Comparison of ENCODE assay signal across 8 mouse cellular contexts in the genomic region with DNA sequence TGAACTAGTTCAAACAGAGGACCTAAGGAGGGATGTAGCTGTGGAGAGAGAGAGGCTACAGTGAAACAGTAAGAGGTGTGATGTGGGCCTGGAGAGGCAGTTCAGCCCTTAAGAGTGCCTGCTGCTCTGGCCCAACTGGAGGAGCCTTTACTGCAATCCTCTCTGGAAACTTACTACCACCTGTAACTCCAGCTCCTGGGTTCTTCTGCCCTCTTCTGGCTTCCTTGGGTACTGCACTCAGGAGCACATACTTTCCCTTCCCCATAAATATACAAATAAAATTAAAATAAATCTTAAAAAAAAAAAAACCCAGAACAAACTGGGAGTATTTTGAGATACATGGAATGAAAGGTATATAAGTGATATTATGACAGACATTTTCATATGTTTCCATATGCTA. TPM values are rescaled to one million over a fixed set of nuclear protein-coding genes. Genes with fewer than 3 reads are reported as not detected.
DNase-seq lines count a peak whose midpoint lies in the region; ATAC-seq and TF ChIP-seq lines count a peak whose summit lies in the region.

No protein-coding gene starts in this region.

- no peak for TF ChIP-seq EP300 in stomach, postnatal 0 days (optimal IDR thresholded peaks at IDR 0.05)

- no peaks in the 10 kb centered on the region for H3K27me3 ChIP-seq in stomach, postnatal 0 days (ENCODE audit: control insufficient read depth, insufficient read depth, low read length)

- intact Hi-C loops in left cerebral cortex, adult 2 months (cut with DNase I) = no loop called here
- intact Hi-C loops in gastrocnemius, postnatal 36 days (cut with DNase I) = loop anchor here (5.0 kb wide), 1 partner anchor 244 kb away; no protein-coding TSS in a partner anchor

- TF ChIP-seq CTCF in left cerebral cortex, adult 2 months (IDR thresholded peaks at IDR 0.05) = peak; percentile 61
- TF ChIP-seq CTCF in lung, adult 2 months (IDR thresholded peaks at IDR 0.05; ENCODE audit: insufficient read depth, low read length) = peak; percentile 28; the same call in 1 of the 2 replicates
- peak; percentile 81 for TF ChIP-seq CTCF in stomach, postnatal 0 days (IDR thresholded peaks at IDR 0.05; ENCODE audit: low read depth)

- H3K27ac ChIP-seq in left cerebral cortex, adult 2 months = no peak overlapping the region
- H3K27ac ChIP-seq in stomach, postnatal 0 days (replicated peaks) = no peak overlapping the region

- no peak for TF ChIP-seq POLR2A in lung, adult 2 months (IDR thresholded peaks at IDR 0.05; ENCODE audit: borderline replicate concordance, extremely low read depth, low read depth, low read length)

- no peak for ATAC-seq in CD4-positive, CD25-positive, alpha-beta regulatory T cell, adult 4 months
- ATAC-seq in stomach, postnatal 0 days (ENCODE audit: low FRiP score, low TSS enrichment) = 0 out of 2 replicates have a peak, but pooled peaks have one; percentile 42

- no peaks in the 10 kb centered on the region for H3K9me3 ChIP-seq in stomach, postnatal 0 days (ENCODE audit: control insufficient read depth, low read length)

- H3K4me2 ChIP-seq in stomach, postnatal 0 days (replicated peaks; ENCODE audit: low read depth) = no peak overlapping the region

- no peaks in the 10 kb centered on the region for H3K36me3 ChIP-seq in stomach, postnatal 0 days (ENCODE audit: control insufficient read depth, insufficient read depth, low read length)

- DNase-seq in CD4-positive, CD25-positive, alpha-beta regulatory T cell, adult 2 months (ENCODE audit: low read depth, low spot score) = peak; percentile 28
- peak; percentile 21 to 35 for DNase-seq in left cerebral cortex, adult 2 months (ENCODE audit: extremely low spot score in 1 of 2, low spot score in 2 of 2)
- no peak for DNase-seq in left cerebral cortex, adult 11 months (ENCODE audit: low spot score)
- peak; percentile 74 to 79 for DNase-seq in adrenal gland, adult 18-20 months (ENCODE audit: low spot score in 2 of 2)
- DNase-seq in gastrocnemius, postnatal 36 days = peak; percentile 14 to 15
- DNase-seq in lung, adult 2 months = peak; percentile 16
- DNase-seq in stomach, postnatal 0 days (ENCODE audit: low spot score) = peak; percentile 70

- no peak overlapping the region for H3K9ac ChIP-seq in stomach, postnatal 0 days (ENCODE audit: low read length)

- no peaks in the 10 kb centered on the region for H3K4me1 ChIP-seq in lung, adult 2 months (ENCODE audit: control insufficient read depth, insufficient read depth, low read length)
- no peaks in the 10 kb centered on the region for H3K4me1 ChIP-seq in stomach, postnatal 0 days (replicated peaks; ENCODE audit: control insufficient read depth, insufficient read depth)

- H3K4me3 ChIP-seq in left cerebral cortex, adult 2 months = no peak overlapping the region
- H3K4me3 ChIP-seq in lung, adult 2 months (replicated peaks; ENCODE audit: extremely low read depth, low read depth, low read length) = no peak overlapping the region
- no peak overlapping the region for H3K4me3 ChIP-seq in stomach, postnatal 0 days (ENCODE audit: low read depth, low read length)

RNA-seq across cellular contexts. Expression of a gene that starts 35.6 kb away (rescaled TPM):
- polyA plus RNA-seq in CD4-positive, CD25-positive, alpha-beta regulatory T cell, adult 4 months (2017; shearing (Covaris generic)) = not detected
- total RNA-seq in left cerebral cortex, adult 2 months (2021) = 100 to 1,000 TPM; 110 to 116 TPM
- 100 to 1,000 TPM; 216 to 279 TPM for total RNA-seq in adrenal gland, adult 18-20 months (2021)
- under 1 TPM; 0.86 to 0.97 TPM for total RNA-seq in gastrocnemius, postnatal 36 days (2021)
- polyA plus RNA-seq in lung, adult 2 months (2012; rRNA removed) = 15.6 and 22.6 TPM in 2 replicates
- 17.7 and 20.2 TPM in 2 replicates for polyA plus RNA-seq in stomach, postnatal 0 days (2015; fragmentation: Nextera tagmentation; extraction: Ambion mirVana)

Comparison
In these comparisons a context has a peak if more than half of its experiments do, and no peak if none do; other contexts are left out.
1. CTCF ChIP-seq: peak in every context shown above with its lines; median percentile 81 in stomach, postnatal 0 days; 61 in left cerebral cortex, adult 2 months; 28 in lung, adult 2 months.
2. RNA of a gene that starts 35.6 kb away (total RNA-seq): 216 to 279 TPM in adrenal gland, adult 18-20 months and 110 to 116 TPM in left cerebral cortex, adult 2 months; 0.86 to 0.97 TPM in gastrocnemius, postnatal 36 days; every median in the first group is over 10 times any median in the second.